28 mouse cellular contexts compared by ENCODE assay signal in genomic region chr11:111932052-111932451, GRCm38 (mm10).
"Had no signal": no experiment of that assay in that cellular context is flagged by ENCODE, and none has a peak within 500 bp of the region (broad histone marks: within the 10 kb centered on the region; RNA-seq: fewer than 3 reads in every experiment).

No protein-coding gene starts in this region.

- DNase-seq: layer of hippocampus, postnatal 36 days; left cerebral cortex, postnatal 4 days; liver; liver, embryonic 13.5 days; liver, postnatal 0 days; lung, embryonic 14.5 days; lung, postnatal 10 days; midbrain, embryonic 14.5 days had no signal

- H3K36me3 ChIP-seq: limb, embryonic 10.5 days; limb, embryonic 12.5 days; limb, embryonic 13.5 days; limb, embryonic 15.5 days; liver, embryonic 12.5 days; liver, embryonic 13.5 days; liver, embryonic 15.5 days; lung, embryonic 15.5 days; midbrain, embryonic 10.5 days; midbrain, embryonic 12.5 days; midbrain, embryonic 13.5 days; midbrain, embryonic 15.5 days; neural tube, embryonic 12.5 days had no signal

- ATAC-seq: liver, embryonic 12.5 days; liver, postnatal 0 days; midbrain, embryonic 13.5 days; midbrain, embryonic 15.5 days; midbrain, embryonic 16.5 days had no signal

- H3K4me2 ChIP-seq: limb, embryonic 12.5 days; limb, embryonic 13.5 days; limb, embryonic 15.5 days; liver, embryonic 11.5 days; liver, embryonic 12.5 days; liver, embryonic 13.5 days; liver, embryonic 15.5 days; lung, embryonic 14.5 days; lung, embryonic 15.5 days; midbrain, embryonic 11.5 days; midbrain, embryonic 12.5 days; midbrain, embryonic 13.5 days; midbrain, embryonic 15.5 days; neural tube, embryonic 12.5 days had no signal

- H3K4me3 ChIP-seq: left cerebral cortex, adult 2 months; limb, embryonic 10.5 days; limb, embryonic 12.5 days; limb, embryonic 13.5 days; limb, embryonic 15.5 days; liver, embryonic 12.5 days; liver, embryonic 13.5 days; liver, embryonic 15.5 days; lung, embryonic 15.5 days; megakaryocyte, embryonic 14.5 days; midbrain, embryonic 10.5 days; midbrain, embryonic 12.5 days; midbrain, embryonic 13.5 days; midbrain, embryonic 15.5 days; myocyte; neural tube, embryonic 12.5 days had no signal

- H3K27me3 ChIP-seq: limb, embryonic 12.5 days; limb, embryonic 13.5 days; limb, embryonic 15.5 days; liver, embryonic 12.5 days; liver, embryonic 13.5 days; liver, embryonic 15.5 days; lung, embryonic 15.5 days; megakaryocyte, embryonic 14.5 days; midbrain, embryonic 12.5 days; midbrain, embryonic 13.5 days; midbrain, embryonic 15.5 days; neural tube, embryonic 12.5 days had no signal

- H3K9me3 ChIP-seq: limb, embryonic 10.5 days; limb, embryonic 12.5 days; limb, embryonic 13.5 days; limb, embryonic 15.5 days; liver, embryonic 12.5 days; liver, embryonic 13.5 days; liver, embryonic 15.5 days; lung, embryonic 15.5 days; midbrain, embryonic 10.5 days; midbrain, embryonic 12.5 days; midbrain, embryonic 13.5 days; midbrain, embryonic 15.5 days; neural tube, embryonic 12.5 days had no signal

- H3K4me1 ChIP-seq: limb, embryonic 12.5 days; limb, embryonic 15.5 days; liver, embryonic 12.5 days; liver, embryonic 13.5 days; liver, embryonic 15.5 days; lung, embryonic 15.5 days; megakaryocyte, embryonic 14.5 days; midbrain, embryonic 15.5 days; neural tube, embryonic 12.5 days had no signal

- H3K27ac ChIP-seq: left cerebral cortex, adult 2 months; limb, embryonic 10.5 days; limb, embryonic 12.5 days; limb, embryonic 13.5 days; limb, embryonic 15.5 days; liver, embryonic 12.5 days; liver, embryonic 13.5 days; liver, embryonic 14.5 days; liver, embryonic 15.5 days; lung, embryonic 15.5 days; macrophage; midbrain, embryonic 10.5 days; midbrain, embryonic 12.5 days; midbrain, embryonic 13.5 days; midbrain, embryonic 15.5 days; neural tube, embryonic 12.5 days had no signal

- H3K9ac ChIP-seq: limb, embryonic 12.5 days; limb, embryonic 13.5 days; limb, embryonic 15.5 days; liver, embryonic 12.5 days; liver, embryonic 13.5 days; liver, embryonic 14.5 days; liver, embryonic 15.5 days; liver, postnatal 0 days; lung, embryonic 14.5 days; lung, embryonic 15.5 days; midbrain, embryonic 12.5 days; midbrain, embryonic 13.5 days; midbrain, embryonic 15.5 days; neural tube, embryonic 12.5 days had no signal
